Mouse (Mus musculus): ENCODE data around the gene Ace3. TPM values are rescaled to one million over a fixed set of nuclear protein-coding genes. Genes with fewer than 3 reads are reported as not detected.

Ace3 gene
- polyA plus RNA-seq, 2 experiments = not detected

DNA sequence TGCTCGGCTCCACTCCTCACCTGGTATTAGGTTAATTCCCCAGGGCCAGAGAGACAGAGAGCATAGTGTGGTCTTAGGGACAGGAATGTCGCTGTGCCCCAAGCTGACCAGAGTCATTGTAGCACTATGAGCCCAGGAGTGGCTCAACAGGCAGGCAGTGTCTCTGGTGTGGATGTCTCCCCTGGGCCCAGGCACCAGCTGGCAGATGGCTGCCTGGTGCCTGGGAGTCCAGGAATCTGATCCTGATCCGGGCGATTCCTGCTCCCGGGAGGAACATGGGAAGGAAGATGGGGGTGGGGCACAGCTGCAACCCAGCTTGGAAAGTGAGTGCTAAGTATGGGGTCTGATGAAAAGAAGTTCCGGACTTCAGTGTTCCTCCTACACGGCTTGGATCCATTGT is 18.2 kb downstream of the Ace3 start:
- no peak overlapping the region for H3K4me3 ChIP-seq (replicated peaks; ENCODE audit: low read length)
- H3K9ac ChIP-seq (ENCODE audit: low read depth, low read length, severe bottlenecking) = no peak overlapping the region
- no peaks in the 10 kb centered on the region for H3K9me3 ChIP-seq (ENCODE audit: control insufficient read depth, low read length)
- H3K27ac ChIP-seq (replicated peaks; ENCODE audit: low read depth, low read length) = no peak overlapping the region
- no peaks in the 10 kb centered on the region for H3K36me3 ChIP-seq (ENCODE audit: control insufficient read depth, insufficient read depth, low read length)
- ATAC-seq (ENCODE audit: low FRiP score, low read depth) (peak; percentile 51; the same call in 1 of the 2 replicates), DNase-seq (ENCODE audit: low spot score) (no peak)
- 46% methylated on average over 7 of the region's 7 CpGs for WGBS
- no peak overlapping the region for H3K4me2 ChIP-seq (replicated peaks; ENCODE audit: low read depth, low read length, severe bottlenecking)
- H3K27me3 ChIP-seq (ENCODE audit: control insufficient read depth, insufficient read depth, low read length) = no peaks in the 10 kb centered on the region; the same call in 1 of the 2 replicates
- no peak for TF ChIP-seq POLR2A (IDR thresholded peaks at IDR 0.05; ENCODE audit: borderline replicate concordance, extremely low read depth, insufficient read depth, insufficient read length)
- peaks cover 9% of the 10 kb centered on the region for H3K4me1 ChIP-seq (ENCODE audit: control insufficient read depth, insufficient read depth, low read length)

DNA sequence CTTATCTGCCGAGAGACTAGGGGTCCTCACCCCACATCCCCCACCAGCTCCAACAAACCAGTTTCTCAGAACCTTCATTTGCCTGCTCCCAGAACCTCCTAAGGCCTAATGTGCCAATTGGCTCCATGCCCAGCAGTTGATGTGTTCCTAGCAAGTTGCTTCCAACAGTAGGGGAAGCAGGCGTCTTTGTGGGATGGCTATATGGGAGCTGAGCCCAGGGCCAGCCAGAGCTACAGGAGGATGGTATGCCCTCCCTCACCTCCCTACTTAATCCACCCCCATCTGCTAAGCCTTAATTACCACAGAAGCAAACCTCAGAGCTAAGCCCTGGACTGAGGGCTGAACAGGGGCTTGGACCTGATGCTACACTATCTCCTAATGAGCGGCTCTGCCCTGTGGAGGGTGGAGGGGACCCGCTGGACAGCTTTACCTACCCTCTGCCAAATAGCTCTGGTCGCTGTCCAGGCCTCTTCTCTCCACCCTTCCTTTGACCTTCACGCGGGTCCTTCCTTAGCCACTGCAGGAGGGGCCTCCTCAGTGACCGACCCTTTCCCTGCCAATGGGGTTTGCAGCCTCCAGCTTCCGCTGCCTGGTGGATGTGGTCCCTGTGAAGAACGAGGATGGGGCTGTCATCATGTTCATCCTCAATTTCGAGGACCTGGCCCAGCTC is 19.2 kb downstream of the Ace3 start:
- Histone ChIP-seq H3K4me3 (replicated peaks; ENCODE audit: low read length) (no peak overlapping the region), H3K27ac (replicated peaks; ENCODE audit: low read depth, low read length) (no peak overlapping the region), H3K4me1 (ENCODE audit: control insufficient read depth, insufficient read depth, low read length) (peaks cover 5% of the 10 kb centered on the region; the same call in 1 of the 2 replicates), H3K27me3 (ENCODE audit: control insufficient read depth, insufficient read depth, low read length) (no peaks in the 10 kb centered on the region; the same call in 1 of the 2 replicates), H3K9ac (ENCODE audit: low read depth, low read length, severe bottlenecking) (no peak overlapping the region), H3K36me3 (ENCODE audit: control insufficient read depth, insufficient read depth, low read length) (no peaks in the 10 kb centered on the region), H3K9me3 (ENCODE audit: control insufficient read depth, low read length) (no peaks in the 10 kb centered on the region), H3K4me2 (replicated peaks; ENCODE audit: low read depth, low read length, severe bottlenecking) (no peak overlapping the region)
- TF ChIP-seq POLR2A (IDR thresholded peaks at IDR 0.05; ENCODE audit: borderline replicate concordance, extremely low read depth, insufficient read depth, insufficient read length) = no peak
- 65% methylated on average over 11 of the region's 11 CpGs for WGBS
- DNase-seq (ENCODE audit: low spot score) (peak; percentile 38), ATAC-seq (ENCODE audit: low FRiP score, low read depth) (no peak)

DNA sequence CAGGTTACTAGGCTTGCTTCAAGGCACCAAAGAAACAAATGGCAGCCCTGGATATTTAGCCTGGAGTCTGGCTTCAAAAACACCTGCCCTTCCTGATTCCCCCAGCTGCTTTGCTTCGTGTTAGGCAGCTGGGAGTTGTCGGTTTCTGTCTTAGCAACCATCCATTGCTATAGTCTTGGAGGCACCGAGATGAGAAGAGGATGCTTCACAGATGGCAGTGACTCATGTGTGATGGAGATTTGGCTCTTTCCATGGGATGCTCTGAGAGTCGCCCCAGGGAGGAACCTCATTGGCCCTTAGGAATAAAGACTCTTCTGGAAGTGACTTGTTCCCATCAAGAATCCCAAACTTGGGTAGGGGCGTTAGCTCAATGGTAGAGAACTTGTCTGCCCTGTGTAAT is 22.0 kb downstream of the Ace3 start:
- H3K4me2 ChIP-seq (replicated peaks; ENCODE audit: low read depth, low read length, severe bottlenecking) = no peak overlapping the region
- WGBS = 77% methylated on average over 5 of the region's 5 CpGs
- DNase-seq (ENCODE audit: low spot score) = no peak
- no peak overlapping the region for H3K4me3 ChIP-seq (replicated peaks; ENCODE audit: low read length)
- H3K27ac ChIP-seq (replicated peaks; ENCODE audit: low read depth, low read length) = no peak overlapping the region
- no peak overlapping the region for H3K9ac ChIP-seq (ENCODE audit: low read depth, low read length, severe bottlenecking)
- no peaks in the 10 kb centered on the region for H3K9me3 ChIP-seq (ENCODE audit: control insufficient read depth, low read length)
- ATAC-seq (ENCODE audit: low FRiP score, low read depth) = no peak
- H3K36me3 ChIP-seq (ENCODE audit: control insufficient read depth, insufficient read depth, low read length) = no peaks in the 10 kb centered on the region
- TF ChIP-seq POLR2A (IDR thresholded peaks at IDR 0.05; ENCODE audit: borderline replicate concordance, extremely low read depth, insufficient read depth, insufficient read length) = no peak
- H3K27me3 ChIP-seq (ENCODE audit: control insufficient read depth, insufficient read depth, low read length) = peaks cover 22% of the 10 kb centered on the region; the same call in 1 of the 2 replicates
- H3K4me1 ChIP-seq (ENCODE audit: control insufficient read depth, insufficient read depth, low read length) = peaks cover 9% of the 10 kb centered on the region

DNA sequence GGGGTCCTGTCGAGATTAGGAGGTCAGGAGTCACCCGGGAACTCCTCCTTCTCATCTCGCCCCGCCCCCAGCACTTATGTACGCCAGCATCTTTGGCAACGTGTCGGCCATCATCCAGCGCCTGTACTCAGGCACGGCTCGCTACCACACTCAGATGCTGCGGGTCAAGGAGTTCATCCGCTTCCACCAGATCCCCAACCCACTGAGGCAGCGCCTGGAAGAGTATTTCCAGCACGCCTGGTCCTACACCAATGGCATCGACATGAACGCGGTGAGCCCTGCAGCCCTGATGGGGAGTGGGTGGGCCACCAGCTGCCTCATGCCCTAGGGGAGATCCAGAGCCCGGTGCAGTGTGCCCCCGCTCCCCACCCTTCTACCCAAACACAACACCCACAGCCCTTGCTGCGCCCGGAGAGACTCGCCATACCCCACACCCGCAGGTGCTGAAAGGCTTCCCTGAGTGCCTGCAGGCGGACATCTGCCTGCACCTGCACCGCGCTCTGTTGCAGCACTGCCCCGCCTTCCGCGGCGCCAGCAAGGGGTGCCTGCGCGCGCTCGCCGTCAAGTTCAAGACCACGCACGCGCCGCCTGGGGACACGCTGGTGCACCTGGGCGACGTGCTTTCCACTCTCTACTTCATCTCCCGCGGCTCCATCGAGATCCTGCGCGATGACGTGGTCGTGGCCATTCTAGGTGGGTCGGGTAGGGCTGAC is 25.7 kb downstream of the Ace3 start:
- Histone ChIP-seq H3K4me2 (replicated peaks; ENCODE audit: low read depth, low read length, severe bottlenecking) (peak overlapping the region; percentile 38), H3K4me1 (ENCODE audit: control insufficient read depth, insufficient read depth, low read length) (peaks cover 3% of the 10 kb centered on the region), H3K27ac (replicated peaks; ENCODE audit: low read depth, low read length) (no peak overlapping the region), H3K9me3 (ENCODE audit: control insufficient read depth, low read length) (no peaks in the 10 kb centered on the region), H3K9ac (ENCODE audit: low read depth, low read length, severe bottlenecking) (no peak overlapping the region), H3K36me3 (ENCODE audit: control insufficient read depth, insufficient read depth, low read length) (no peaks in the 10 kb centered on the region), H3K4me3 (replicated peaks; ENCODE audit: low read length) (peak overlapping the region; percentile 18), H3K27me3 (ENCODE audit: control insufficient read depth, insufficient read depth, low read length) (peaks cover 22% of the 10 kb centered on the region; the same call in 1 of the 2 replicates)
- 1% methylated on average over 40 of the region's 50 CpGs for WGBS
- no peak for TF ChIP-seq POLR2A (IDR thresholded peaks at IDR 0.05; ENCODE audit: borderline replicate concordance, extremely low read depth, insufficient read depth, insufficient read length)
- ATAC-seq (ENCODE audit: low FRiP score, low read depth) = no peak
- no peak for DNase-seq (ENCODE audit: low spot score)

DNA sequence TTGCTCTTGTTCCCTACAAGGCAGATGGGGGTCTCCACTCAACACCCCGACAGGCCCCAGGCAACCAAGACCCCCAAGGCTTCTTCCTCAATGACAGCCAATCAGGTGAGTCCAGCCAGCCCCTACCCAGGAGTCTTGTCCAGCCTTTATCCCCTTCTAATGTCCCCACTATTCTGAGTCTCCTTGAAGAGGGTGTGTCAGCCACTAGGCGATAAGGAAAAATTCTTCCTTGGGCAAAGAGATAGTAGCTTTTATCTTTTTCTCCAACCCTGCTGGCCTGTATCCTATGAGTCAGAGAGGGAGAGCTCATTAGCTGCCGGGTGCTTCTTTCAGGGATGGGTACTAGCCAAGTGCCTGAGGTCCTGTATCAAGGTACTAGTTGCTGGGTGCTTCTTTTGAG is 31.3 kb downstream of the Ace3 start:
- H3K4me3 ChIP-seq (replicated peaks; ENCODE audit: low read length) = no peak overlapping the region
- no peaks in the 10 kb centered on the region for H3K9me3 ChIP-seq (ENCODE audit: control insufficient read depth, low read length)
- H3K4me1 ChIP-seq (ENCODE audit: control insufficient read depth, insufficient read depth, low read length) = no peaks in the 10 kb centered on the region
- H3K27ac ChIP-seq (replicated peaks; ENCODE audit: low read depth, low read length) = no peak overlapping the region
- H3K9ac ChIP-seq (ENCODE audit: low read depth, low read length, severe bottlenecking) = no peak overlapping the region
- TF ChIP-seq POLR2A (IDR thresholded peaks at IDR 0.05; ENCODE audit: borderline replicate concordance, extremely low read depth, insufficient read depth, insufficient read length) = no peak
- H3K27me3 ChIP-seq (ENCODE audit: control insufficient read depth, insufficient read depth, low read length) = peaks cover 5% of the 10 kb centered on the region; the same call in 1 of the 2 replicates
- no peak overlapping the region for H3K4me2 ChIP-seq (replicated peaks; ENCODE audit: low read depth, low read length, severe bottlenecking)
- no peak for ATAC-seq (ENCODE audit: low FRiP score, low read depth)
- WGBS = 87% methylated on average over 3 of the region's 3 CpGs
- H3K36me3 ChIP-seq (ENCODE audit: control insufficient read depth, insufficient read depth, low read length) = 0 out of 2 replicates have a peak, but pooled peaks cover 4% of the 10 kb centered on the region
- DNase-seq (ENCODE audit: low spot score) = no peak
